Mouse (Mus musculus) kidney, adult 9 months (tissue): Measurements from ENCODE around the gene Med24.
"Not testable (repeated sequence)": the region's sequence is repeated elsewhere in the genome, so short reads cannot be mapped to it uniquely, and the experiment has no call there.

Source experiments
- DNase-seq: peaks from one replicate; pipeline ENCODE4 v3.0.0; 2022

Med24 gene

GRCm38 (mm10) chr11:98686976-98687375, 42.3 kb downstream of the Med24 start:
- peak; percentile 91 for DNase-seq

GRCm38 (mm10) chr11:98685642-98686041, 43.6 kb downstream of the Med24 start:
- DNase-seq: peak; percentile 67

DNA sequence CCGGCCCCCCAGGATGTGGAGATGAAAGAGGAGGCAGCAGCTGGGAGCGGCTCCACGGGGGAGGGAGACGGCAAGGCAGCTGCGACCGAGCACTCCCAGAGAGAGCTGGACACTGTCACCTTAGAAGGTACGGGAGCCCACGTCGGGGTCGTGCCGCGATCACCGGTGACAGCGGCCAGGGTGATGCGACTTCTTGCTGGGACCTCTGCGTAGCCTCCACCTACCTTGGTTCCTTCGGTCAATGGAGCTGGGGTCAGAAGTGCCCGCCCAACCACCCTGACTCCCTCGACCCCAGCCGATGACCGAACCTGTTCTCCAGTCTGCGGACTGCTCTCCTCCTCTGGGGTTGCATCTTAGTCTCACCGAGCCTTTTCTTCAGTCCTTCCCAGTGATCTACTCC, 46.4 kb downstream of the Med24 start:
- no peak for DNase-seq

GRCm38 (mm10) chr11:98681786-98682745, 47.2 kb downstream of the Med24 start, which contains the start of gene Psmd3:
Gene Psmd3, plus strand, starts transcription at chr11:98682554.
- peak; percentile 99 for DNase-seq

DNA sequence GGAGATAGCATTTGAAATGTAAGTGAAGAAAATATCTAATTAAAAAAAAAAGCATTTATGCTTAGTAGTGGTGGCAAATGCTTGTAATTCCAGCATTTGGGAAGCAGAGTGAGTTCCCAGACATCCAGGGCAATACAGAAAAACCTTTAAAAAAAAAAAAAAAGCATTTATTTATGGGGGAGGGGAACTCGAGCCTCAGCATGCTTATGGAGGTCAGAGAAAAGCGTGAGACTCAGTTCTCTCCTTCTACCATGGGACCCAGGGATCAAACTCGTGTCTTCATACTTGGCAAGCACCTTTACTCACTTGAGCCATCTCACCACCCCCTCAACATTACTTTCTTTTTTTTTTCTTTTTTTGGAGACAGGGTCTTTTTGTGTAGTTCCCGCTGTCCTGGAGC, 48.0 kb downstream of the Med24 start:
- DNase-seq: no peak

- DNase-seq: not testable (repeated sequence)
These were observed 48.6 kb downstream of the Med24 start for GRCm38 (mm10) chr11:98680595-98680994.

- no peak for DNase-seq
These were observed 49.2 kb downstream of the Med24 start for GRCm38 (mm10) chr11:98680023-98680422.

GRCm38 (mm10) chr11:98675829-98676363, 53.3 kb downstream of the Med24 start:
- DNase-seq: no peak

DNA sequence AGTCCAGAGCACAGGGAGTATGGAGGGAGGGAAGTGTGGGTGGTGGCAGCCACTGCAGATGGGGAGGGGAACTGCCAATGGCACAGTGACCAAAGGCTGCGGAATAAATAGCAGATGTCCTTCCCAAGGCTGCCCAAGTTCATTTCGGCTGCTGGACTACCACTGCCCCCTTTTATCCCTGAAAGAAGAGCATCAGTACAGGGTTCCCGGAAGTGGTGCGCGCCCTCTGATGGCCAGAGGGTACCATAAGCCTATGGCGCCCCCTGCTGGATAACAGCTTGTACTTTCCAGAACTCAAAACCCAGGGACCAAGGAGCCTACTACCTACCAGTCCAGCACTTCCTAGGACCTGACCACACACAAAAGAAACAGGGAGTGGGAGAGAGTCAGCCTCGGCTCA, 56.1 kb downstream of the Med24 start:
- DNase-seq: peak; percentile 61

- no peak for DNase-seq
These were observed 56.8 kb downstream of the Med24 start for GRCm38 (mm10) chr11:98672482-98672881.

DNA sequence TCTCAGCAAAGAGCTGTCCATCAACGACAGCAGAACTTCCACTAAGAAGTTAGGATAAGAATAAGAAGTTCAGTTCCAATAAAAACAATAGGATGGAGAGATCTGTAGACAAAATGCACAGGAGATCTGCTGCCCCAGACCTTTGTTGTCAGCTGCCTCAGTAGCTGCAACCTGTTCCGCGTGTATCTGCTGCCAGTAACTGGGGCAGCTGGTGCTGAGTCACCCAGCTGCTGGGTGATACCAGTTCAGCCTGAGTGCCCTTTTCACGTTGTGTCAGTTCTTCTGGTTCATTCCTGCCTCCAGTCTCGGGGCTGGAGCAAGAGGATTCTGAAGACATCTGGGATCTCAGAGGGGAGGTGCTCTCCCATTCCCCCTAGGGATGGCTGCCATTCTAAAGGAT, 57.4 kb downstream of the Med24 start:
- no peak for DNase-seq

DNA sequence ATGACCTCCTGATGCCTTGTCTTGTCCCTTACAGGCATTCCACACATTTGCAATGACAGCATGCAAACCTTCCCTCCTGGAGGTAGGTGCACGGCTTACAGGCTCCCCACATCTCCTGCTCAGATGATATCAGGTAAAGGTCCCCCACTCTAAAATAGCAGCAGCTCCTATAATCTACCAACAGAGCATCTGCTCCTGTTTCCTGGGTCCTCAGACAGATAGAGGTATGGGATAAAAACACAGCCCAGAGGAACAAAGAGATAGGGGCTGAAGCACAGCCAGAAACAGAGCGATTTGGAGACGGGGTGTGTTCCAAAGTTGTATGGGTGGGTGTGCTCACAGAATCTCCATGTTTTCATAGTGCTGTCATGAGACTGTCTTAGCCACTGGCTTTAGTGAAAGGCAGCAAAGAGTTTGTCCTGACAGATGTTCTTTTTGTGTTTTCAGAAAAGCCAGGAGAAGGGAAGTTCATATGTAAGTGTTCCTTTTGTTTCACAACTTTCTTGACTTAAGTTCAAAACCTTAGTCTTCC, 57.9 kb downstream of the Med24 start:
- no peak for DNase-seq

DNA sequence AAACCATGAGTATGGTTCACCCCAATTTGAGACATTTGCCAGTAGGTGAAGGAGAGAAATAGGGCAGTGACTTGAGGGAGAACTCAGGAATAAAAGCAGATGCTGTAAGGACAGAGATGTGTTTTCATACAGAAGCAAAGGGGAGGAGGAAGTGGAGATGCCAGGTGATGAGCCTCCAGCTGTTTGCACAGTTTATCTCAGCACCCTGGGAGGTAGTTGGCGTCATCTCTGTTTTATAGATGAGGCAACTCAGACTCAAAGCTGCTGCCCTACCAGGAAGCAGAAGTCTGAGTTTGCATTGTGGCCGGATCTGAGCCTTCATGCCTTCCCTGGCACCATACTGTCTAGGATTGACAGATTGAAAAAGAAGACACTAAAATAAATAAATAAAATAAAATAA, 60.3 kb downstream of the Med24 start:
- no peak for DNase-seq

GRCm38 (mm10) chr11:98664091-98664490, 65.1 kb downstream of the Med24 start, which contains the start of gene Gsdma:
Gene Gsdma, plus strand, starts transcription at chr11:98664351.
- no peak for DNase-seq

- DNase-seq: peak; percentile 60
These were observed 68.7 kb downstream of the Med24 start for GRCm38 (mm10) chr11:98660517-98660916.

GRCm38 (mm10) chr11:98655076-98655475, 74.2 kb downstream of the Med24 start:
- peak; percentile 67 for DNase-seq
